Mouse (Mus musculus) monocyte, adult 5-6 weeks (primary cell): ENCODE measurements around the gene Lef1. TPM values are rescaled to one million over a fixed set of nuclear protein-coding genes. Genes with fewer than 3 reads are reported as not detected.

Experiments
- ATAC-seq: fragments of 153-309, 156-312 bp; replicated peaks from 2 replicates; pipeline ENCODE4 v1.8.0; 2017; ENCODE audit warnings: mild to moderate bottlenecking; ENCODE audit not compliant: low TSS enrichment, insufficient number of reproducible peaks, severe bottlenecking, poor library complexity, low FRiP score
- total RNA-seq: library from RNA; stranded (forward); fragments of 200-1000, 200-491, 200-594 nt; gene quantifications from 3 replicates; pipeline ENCODE4 v1.2.3, GENCODE M21; 2017

The Lef1 gene
- total RNA-seq, 1 experiment from 2014 or later, result 4.7 TPM

DNA sequence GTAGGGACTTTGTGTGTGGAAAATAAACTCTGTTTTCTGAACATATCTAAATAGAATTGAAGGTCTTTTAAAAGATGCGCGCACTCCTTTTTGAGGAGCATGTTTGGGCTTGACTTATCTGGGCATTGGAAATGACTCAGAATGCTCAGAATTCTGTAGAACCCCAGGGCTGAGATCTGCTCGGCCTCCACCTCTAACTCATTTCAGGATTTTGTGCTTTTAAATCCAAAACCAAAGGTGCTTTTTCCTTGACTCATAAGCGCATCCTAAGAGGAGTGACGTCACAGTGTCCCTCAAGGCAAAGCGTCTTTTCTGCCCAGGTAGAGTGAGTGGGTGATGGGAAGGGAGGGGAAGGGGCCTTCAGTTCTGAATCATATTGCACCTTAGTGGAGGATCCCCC, 58.9 kb downstream of the Lef1 start:
- ATAC-seq, result no peak

DNA sequence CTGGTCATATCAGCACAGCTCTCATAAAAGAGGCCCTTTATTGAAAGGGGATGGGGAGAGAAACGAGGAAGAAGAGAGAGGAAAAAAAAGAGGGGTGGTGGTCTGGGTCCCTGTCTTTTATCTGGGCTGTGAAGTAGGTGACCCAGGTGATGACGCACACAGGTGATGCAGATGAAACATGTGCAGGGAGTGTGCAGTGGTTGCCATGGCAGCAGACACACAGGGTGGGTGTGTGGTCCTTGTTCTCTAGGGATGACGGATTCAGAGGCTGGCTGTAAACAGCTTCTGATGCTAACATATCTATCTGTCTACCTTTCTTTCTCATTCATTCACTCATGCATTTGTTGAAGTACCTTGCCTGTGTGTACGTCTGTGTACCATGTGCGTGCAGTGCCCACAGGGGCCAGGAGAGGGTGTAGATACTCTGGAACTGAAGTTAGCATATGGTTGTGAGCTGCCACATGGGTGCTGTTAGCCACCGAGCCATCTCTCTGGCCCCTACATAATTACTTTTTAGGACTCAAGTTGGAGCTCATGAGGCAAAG, 59.9 kb downstream of the Lef1 start:
- no peak for ATAC-seq

DNA sequence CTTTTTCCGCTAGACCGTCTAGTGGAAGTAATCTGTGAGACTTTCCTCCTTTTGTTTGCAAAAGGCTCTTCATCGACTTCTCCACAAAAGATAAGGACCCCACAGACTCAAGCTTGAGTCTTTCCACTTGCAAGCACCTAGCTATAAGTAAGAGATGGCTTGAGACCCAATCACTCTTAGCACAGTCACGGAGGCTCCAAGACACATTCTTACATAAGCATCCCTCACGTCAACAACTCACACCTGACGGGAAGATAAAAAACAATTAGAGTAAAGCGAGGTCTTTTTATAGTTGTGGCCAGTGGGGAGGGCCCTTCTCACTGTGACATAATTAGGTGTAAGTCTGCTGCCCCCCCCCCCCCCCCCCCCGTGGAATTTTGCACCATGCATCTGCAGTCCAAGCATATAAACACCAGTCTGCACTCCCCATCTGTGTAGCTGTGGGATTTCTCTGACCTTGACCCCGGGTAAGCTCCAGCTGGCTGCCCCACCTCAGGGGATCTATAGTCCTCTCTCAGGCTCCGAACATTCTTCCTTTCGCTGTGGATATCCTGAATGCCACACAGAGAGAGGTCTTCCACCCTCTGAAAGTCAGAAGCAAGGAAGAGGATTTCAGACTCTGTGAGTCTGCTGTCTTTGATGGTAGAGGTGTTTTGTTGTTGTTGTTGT, 61.2 kb downstream of the Lef1 start:
- no peak for ATAC-seq

DNA sequence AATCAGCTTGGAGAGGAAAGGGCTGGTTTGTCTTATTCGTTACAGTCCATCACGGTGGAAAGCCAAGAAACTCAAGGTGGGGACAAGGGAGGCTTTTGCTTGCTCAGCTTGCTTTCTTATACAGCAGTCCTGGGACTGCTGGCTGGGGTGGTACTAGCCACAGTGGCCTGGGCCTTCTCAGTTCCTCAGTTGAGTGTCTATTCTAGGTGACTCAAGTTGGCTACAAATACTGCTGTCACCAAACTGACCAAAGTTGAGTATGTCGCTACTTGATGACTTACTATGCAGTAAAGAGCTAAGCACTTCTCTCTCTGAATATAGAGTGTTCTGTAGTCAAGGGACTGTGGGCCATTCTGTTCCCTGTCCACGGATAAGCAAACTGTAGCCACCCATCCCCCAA, 62.0 kb downstream of the Lef1 start:
- no peak for ATAC-seq

DNA sequence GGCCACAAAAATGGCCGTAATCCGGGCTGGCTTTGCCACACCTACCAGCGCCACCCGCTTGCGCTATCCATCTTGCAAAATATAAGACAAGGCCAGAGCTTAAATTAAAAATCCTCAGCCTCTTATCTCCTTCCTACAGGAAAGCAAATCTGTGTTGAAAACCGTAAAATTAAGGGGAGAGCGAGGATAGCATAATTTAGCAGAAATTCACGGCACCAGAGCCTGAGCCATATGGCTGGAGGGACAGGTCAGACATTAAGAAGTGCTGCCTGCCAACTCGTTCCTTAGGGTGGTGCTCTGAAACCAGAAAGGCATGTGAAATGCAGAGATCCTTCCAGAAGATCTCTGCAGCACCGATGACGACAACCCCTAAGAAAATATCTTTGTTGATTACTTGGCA, 70.7 kb downstream of the Lef1 start:
- no peak for ATAC-seq

DNA sequence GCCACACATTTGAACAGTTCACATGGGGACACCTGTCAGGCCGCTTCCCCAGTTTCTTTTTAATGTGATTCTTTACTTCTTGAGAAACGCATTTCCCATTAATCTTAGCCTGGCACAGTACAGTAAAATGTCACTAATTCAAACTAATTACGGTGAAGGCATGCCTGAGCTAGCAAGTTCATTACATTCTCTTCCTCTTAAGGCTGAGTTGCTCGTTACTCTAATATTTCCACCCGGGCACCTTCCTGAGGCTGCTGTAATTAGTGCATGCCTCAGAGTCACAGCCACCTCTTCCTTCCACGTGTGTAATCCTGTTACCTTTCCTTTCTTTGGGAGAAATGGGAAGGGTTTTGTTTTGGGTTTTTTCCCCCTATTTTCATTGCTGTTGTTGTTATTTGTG, 71.9 kb downstream of the Lef1 start:
- no peak for ATAC-seq

DNA sequence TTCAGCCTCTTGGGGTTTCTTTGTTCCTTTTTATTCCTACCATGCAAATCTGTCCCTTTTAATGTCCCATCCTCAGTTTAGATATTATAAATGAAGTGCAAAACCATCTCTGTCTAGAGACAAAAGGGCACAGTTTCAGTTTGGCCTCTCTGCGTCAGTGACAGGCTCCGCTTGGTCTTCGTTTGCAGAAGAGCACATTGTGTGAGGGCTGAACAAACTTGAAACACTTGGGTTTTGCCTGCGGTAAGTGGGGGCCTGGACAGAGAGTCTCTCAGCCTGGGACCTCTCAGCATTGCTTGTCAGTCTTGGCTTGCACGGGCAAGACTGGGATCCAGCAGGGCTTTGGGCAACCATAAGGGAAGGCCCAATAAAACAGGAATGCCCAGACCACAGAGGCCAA, 75.9 kb downstream of the Lef1 start:
- no peak for ATAC-seq

DNA sequence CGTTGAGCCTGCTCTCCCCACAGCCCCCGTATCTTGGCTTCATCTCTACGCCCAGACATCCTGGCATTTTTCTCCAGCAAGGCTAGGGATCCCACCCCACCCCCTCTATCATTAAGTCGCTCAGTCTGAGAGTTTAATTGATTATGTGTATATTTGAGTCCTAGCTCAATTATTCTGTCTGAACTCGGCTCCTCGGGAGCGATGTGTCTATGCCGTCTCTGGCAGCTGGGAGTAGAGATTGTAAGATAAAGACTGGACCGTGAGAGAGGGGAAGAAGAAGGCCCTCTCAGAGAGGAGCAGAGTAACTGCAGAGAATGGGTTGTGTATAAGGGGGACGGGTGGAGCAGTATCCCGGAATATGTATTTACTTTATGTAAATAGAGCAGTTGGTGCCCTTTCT, 80.0 kb downstream of the Lef1 start:
- ATAC-seq, result no peak

DNA sequence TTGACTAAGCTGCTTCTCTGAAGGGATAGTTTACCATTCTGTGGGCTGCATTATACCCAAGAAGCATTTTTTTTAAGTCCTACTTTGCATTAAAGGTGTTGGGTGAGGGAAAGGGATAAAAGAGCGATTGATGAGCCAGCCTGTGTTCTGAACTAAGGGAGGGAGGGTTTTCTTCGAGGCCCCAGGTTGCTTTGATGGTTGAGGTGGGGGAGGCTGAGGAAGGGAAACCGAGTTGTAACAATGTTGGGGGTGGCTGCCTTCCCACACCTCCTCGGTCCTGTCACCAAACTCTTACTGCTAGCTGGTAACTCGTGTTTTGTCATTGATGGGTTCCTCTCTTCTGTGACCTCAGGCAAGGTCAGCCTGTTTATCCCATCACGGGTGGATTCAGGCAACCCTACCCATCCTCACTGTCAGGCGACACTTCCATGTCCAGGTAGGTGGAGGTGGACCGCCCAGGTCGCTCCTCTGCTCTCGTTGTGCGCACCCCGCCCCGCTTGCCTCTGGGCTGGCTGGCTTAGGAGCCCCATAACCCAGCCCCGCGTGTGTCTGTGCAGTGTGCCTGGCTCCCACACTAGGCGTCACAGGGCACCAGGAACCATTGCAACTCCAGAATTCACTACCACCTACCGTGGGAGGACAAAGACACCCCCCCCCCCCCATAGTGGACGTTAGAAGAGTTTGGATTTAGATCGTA, 80.5 kb downstream of the Lef1 start:
- no peak for ATAC-seq

DNA sequence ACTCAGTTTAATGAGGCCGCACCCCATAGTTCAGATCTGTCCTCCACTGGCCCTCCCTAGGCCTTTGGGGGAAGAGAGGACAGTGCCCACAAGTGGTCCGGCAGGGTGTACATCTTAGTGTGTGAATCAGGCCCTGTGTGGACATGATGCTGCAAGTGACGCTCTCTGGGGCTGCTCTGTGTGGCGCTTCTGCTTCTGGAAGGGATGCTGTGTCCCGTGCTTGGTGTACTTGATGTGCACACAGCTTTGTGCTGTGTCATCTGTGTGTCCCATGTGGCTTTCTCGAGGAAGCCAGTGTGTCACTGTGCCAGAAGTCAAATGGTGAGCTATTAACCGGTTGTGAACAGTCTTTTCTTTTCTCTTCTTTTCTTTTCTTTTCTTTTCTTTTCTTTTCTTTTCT, 81.2 kb downstream of the Lef1 start:
- no peak for ATAC-seq

DNA sequence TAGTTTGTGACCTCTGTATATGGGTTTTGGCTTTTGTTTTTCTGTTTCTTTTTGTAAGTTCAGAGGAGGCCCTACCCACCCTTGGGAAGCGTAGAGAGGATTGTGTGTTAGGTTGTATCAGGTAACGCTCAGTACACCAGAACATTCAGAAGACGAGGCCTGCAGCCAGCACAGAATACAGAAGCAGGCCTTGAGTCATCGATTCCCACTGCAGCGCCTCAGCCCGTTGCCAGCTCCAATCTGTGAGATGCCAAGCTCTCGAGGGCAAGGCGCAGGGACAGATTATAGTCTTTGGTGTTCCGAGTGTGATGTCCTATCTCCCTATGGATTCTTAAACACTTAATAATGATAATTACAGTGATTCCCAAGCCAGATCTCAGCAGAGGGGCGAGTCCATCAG, 85.8 kb downstream of the Lef1 start:
- no peak for ATAC-seq

DNA sequence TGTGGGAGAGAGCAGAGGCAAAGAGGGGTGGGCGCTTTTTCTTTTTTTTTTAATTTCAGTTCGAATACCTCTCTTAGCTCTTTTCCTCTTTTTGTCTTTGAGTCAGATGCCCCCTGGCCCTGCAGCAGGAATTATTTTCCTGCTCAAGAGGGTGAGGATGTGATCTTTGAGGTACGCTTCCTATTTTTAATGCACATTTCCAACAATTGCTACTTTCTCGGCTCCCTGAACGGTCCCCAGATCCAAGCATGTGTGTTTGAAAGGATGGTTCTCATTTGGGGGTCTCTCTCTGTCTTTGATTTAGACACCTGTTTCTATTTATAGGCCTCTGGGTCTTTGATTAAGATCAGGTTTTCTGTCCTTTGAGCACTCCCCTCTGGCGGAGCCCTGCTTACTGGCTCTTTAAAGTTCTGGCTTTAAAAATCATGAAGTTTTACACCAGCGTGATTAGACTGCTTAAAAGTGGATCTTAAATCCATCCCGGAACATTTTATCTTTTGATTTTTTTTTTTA, 86.3 kb downstream of the Lef1 start:
- ATAC-seq, result no peak

DNA sequence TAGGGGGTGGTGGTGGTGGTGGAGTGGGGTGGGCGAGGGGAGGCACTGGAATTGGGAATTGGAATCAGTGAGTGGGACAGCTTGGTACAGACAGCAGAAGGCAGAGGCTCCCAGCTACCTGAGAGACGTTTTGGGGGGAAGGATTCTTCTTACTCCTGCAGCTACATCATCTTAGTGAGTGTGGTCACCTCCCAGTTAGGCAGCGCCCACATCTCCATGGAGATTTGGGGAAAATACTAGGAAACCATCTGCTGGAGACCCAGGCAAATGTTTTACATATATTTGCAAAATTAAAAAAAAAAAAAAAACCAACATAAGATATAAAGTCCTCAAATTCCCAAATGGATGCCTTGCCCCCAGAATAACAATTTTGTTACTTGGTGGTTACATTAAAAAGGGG, 88.7 kb downstream of the Lef1 start:
- no peak for ATAC-seq

DNA sequence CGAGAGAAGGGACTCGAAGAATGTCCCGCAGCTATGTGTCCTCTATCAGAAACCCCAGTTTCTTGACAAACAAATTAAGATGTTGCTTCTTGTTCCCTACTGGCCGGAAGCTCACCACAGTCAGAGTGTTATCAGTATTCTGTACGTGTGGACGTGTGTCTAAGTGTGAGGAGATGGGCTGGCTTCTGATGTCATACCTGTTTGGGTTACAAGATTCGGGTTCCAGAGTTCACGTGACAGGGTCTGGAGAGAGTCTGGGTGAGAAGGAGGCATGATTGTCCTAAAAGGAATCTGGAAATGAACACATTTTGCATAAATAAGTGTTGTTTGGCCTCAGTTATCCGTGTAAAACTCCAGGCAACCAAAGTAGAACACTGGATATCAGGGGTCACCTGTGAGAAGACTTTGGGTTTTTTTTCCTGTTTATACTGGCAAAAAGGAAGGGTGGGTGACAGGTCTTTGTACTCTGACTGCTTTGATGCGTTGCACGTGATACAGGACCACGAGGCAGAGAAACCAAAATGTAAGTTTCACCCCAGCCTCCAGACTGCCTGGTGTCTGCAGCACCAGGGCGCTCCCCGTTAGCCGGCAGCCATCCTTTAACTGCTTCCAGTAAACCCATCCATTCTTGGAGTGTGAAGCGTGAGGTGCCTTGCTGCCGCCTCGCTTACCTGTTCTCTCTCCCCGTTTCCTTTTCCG, 89.5 kb downstream of the Lef1 start:
- no peak for ATAC-seq

DNA sequence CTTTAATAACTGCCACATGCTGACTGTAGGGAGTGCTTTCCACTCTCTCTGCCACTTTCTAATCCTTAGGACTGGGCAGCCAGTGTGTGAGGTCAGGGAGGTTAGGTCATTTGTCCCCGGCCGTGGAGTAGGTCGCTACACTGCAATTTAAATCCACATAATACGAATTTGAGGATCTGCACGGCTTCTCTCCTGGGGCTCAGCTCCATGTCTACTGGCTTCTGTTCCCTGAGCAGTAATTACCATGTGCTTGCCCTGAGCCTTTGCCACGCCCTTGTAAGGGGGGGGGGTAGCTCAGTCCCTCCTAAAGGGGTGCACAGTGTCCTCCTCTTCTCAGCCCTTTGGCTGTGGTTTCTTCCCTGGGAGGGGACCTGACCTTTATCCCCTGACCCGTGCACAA, 92.0 kb downstream of the Lef1 start:
- no peak for ATAC-seq

DNA sequence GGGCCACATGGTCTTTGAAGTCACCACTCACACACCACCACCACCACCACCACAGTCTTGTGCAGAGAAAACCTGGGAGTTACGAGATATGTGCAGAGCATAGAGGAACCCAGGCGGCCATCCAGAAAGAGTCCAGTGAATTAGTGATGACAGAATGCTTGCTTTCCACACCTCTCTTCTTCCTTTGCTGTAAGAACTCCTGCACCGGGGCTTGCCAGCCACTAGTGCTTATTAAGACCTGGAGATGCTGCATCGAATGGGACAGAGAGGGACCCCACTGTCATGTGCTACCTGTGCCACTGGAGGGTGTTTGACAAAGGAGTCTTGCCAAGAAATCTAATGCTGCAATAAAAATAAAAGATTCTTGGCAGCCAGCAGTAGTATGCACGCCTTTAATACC, 97.6 kb downstream of the Lef1 start:
- no peak for ATAC-seq

DNA sequence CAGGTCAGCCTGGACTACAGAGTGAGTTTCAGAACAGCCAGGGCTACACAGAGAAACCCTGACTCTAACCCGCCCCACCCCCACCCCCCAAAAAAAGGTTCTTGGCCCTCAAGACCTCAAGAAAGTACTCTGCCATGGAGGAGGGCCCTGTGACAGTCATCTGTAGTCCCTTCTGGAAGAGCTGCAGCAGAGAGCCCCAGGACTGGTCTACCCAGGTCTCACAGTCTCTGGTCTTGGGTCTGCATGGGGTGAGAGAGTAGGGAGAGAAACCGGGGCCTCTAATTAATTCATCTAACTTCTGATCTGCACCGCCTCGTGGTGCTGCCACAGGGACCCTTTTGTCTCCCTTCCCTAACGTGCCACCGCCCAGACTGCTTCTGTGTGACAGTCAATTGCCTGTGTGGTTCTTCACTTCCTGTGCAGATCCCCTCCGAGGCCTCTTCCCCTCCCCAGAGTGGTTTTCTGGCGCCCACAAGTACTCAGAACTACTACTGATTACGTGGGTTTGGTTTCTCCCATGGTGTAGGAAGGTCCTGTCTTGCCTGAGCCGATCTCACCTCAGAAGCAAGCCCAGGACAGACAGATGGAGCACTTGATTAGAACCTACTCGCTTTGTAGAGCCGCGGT, 98.1 kb downstream of the Lef1 start:
- peak; percentile 74 for ATAC-seq

DNA sequence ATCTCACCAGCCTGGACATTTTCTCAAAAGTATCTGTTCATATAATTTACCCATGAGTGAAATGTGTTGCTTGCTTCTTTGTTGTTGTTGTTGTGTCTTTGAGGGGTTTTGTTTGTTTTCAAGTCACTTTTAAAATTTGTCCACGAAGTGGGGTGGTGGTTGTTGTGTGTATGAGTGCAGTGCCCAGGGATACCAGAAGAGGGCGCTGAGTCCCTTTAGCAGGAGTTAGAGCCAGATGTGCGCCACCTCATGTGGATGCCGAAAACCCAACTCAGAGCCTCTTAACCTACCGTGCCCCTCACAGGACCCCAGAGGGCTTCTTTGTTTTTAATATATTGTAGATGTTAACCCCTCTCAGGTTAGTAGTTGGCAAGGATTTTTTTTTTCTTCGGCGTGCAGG, 101.9 kb downstream of the Lef1 start:
- no peak for ATAC-seq

DNA sequence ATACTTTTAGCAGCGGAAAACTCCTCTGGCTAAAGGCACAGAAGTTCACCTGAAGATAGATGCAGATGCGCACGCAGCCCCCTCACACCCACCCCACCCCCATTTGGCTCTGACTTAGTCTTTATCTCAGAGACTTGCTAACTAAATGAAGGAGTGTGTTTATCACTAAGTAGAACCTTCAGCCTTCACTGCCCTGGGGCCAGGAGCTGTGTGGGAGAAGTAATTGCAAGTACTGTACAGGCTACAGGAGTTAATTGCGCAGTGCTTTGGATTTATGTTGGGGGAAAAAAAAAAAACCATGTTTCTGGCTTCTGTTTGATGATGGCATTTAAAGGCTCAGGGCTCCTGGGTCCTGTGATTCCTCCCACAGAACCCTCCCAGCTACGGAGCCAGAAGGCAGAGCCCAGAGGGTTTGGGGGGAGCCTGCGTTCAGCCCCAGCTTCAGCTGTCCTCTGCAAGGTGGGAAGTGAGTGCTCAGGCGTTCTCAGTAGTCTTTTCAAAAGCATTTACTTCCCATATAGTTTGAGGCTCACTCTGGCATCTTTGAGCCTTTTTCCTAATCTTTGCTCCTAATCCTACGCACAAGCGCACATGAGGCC, 103.9 kb downstream of the Lef1 start:
- no peak for ATAC-seq
